Mouse (Mus musculus): Measurements from ENCODE around the gene Rpgrip1.
A peak's percentile ranks its signal among the peaks of the same experiment; 100 is the strongest.
"Not testable (repeated sequence)": the region's sequence is repeated elsewhere in the genome, so short reads cannot be mapped to it uniquely, and the experiment has no call there.

Gene Rpgrip1

GRCm38 (mm10) chr14:52110346-52110745, at the start of gene Rpgrip1:
TSS of gene Rpgrip1 (plus strand) at chr14:52110704.
- no peak for DNase-seq

- DNase-seq: no peak
Measured at GRCm38 (mm10) chr14:52060800-52061199, 49.7 kb upstream of the Rpgrip1 start.

DNA sequence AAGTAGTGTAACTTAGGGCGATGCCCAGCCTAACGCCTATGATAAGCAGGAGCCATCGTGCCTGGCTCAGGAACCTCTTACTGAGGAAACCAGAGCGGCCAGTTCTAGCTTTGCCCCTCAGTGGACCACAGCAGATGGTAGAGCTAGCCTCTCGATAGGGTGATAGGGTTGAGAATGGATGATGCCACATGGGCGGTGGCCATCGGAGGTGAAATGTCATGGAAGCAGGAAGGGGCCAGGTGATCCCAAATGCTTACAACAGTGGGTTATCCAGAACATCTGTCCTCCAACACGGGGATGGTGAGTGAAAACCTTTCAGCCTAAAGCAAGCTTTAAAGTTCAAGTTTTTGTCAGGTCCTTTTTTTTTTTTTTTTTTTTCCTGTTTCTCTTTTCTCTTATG, 48.7 kb upstream of the Rpgrip1 start:
- no peak for DNase-seq

- no peak for DNase-seq
Measured at GRCm38 (mm10) chr14:52066135-52066534, 44.4 kb upstream of the Rpgrip1 start.

DNA sequence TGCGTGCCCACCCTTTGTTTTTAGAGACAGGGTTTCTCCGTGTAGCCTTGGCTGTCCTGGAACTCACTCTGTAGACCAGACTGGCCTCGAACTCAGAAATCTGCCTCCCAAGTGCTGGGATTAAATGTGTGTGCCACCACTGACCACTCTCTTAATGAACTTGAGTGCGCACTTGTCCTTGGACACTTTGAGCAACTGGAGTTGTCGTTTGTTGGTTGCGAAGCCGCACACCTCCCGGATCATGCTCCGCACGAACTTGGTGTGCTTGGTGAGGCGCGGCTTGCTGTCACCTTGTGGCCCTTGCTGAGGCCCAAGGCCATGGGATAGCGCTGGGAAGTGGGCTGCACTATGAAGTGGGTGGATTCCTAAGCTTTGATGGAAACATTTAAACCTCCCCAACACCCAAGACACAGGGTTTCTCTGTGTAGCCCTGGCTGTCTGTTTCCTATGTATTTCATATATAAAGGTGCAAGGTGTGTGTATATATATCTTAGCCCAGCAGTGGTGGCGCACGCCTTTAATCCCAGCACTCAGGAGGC, 38.8 kb upstream of the Rpgrip1 start:
- DNase-seq: peak; percentile 12

GRCm38 (mm10) chr14:52083083-52083482, 27.4 kb upstream of the Rpgrip1 start:
- DNase-seq: no peak

GRCm38 (mm10) chr14:52094533-52094932, 16.0 kb upstream of the Rpgrip1 start:
- no peak for DNase-seq

GRCm38 (mm10) chr14:52097191-52097590, 13.3 kb upstream of the Rpgrip1 start:
- DNase-seq: not testable (repeated sequence)

DNA sequence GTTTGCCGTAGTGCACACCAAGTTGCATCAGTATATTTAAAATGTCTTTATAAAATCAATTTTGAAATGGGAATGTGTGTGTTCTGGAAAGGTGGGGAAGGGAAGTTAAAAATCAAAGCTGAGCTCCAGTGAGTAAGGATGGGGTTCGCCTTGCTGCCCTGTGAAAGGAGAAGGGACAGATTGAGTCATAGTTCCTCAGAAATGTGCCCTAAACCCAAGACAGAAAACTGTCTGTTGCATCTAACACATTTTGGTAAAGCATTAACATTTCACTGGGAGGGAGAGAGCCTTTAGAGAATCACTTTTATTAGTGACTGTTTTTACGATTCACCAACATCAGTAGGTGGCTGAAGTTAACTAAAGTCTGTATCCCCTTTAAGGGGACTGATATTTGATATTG, 12.1 kb upstream of the Rpgrip1 start:
- DNase-seq: not testable (repeated sequence)

- DNase-seq: no peak
Measured at GRCm38 (mm10) chr14:52099563-52099962, 10.9 kb upstream of the Rpgrip1 start.

GRCm38 (mm10) chr14:52100170-52100960, 10.1 kb upstream of the Rpgrip1 start:
- DNase-seq: no peak

GRCm38 (mm10) chr14:52101285-52102157, 9.0 kb upstream of the Rpgrip1 start:
- DNase-seq: no peak

DNA sequence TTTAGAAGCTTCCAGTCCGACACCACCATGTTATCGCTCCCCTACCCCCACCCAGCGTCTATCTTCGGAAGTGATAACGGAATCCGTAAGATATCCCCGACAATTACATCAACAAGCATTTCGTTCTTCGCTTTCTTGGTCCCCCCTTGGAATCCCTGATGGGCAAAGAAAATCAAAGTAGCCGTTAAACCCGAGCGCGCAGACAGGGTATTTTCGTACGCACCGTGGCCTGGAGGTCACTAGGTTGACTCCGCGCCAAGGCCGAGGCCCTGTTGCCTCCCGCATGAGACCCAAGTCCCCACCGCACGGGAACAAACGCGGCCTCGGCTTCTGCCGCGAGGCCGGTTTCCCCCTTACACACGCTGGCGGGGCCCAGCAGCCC, 7.0 kb upstream of the Rpgrip1 start:
- peak; percentile 60 for DNase-seq

- peak; percentile 100 for DNase-seq
Measured at GRCm38 (mm10) chr14:52103856-52104676, 6.4 kb upstream of the Rpgrip1 start, which contains the start of gene Hnrnpc. TSS of gene Hnrnpc (minus strand) at chr14:52104028.

GRCm38 (mm10) chr14:52104677-52105285, 5.7 kb upstream of the Rpgrip1 start:
- no peak for DNase-seq

- no peak for DNase-seq
Measured at GRCm38 (mm10) chr14:52105308-52105707, 5.2 kb upstream of the Rpgrip1 start.

DNA sequence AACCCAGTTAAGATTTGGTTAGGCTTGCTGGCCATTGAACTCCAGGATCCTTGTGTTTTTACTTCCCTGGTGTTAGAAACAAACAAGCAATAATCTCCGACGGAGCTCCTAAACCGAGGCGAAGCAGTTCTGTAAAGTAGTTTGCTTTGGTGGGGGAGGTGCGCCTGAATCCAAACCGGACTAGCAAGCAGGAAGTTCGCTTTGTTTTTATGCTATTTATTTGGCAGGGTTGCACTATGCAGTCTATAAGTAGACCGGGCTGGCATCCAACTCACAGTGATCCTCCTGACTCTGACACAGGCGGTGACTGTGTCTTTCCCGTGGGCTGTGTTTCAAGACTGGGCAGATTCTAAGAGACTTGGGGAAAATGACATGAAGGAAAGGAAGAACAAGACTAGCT, 3.8 kb upstream of the Rpgrip1 start:
- peak; percentile 38 for DNase-seq

- DNase-seq: no peak
Measured at GRCm38 (mm10) chr14:52108025-52108424, 2.5 kb upstream of the Rpgrip1 start.

GRCm38 (mm10) chr14:52114101-52114500, 3.6 kb downstream of the Rpgrip1 start:
- no peak for DNase-seq

GRCm38 (mm10) chr14:52117241-52117640, 6.7 kb downstream of the Rpgrip1 start:
- DNase-seq: no peak

GRCm38 (mm10) chr14:52118456-52118822, 7.9 kb downstream of the Rpgrip1 start:
- peak; percentile 70 for DNase-seq

Data from liver (tissue).